Mouse (Mus musculus) adrenal gland, adult 18-20 months (tissue): Measurements from ENCODE around the gene Atg10. TPM values are rescaled to one million over a fixed set of nuclear protein-coding genes. Genes with fewer than 3 reads are reported as not detected.

ENCODE experiments used
- DNase-seq, 2 experiments: peaks; one replicate each; pipeline ENCODE4 v3.0.0; 2021 to 2022; ENCODE audit warnings: low spot score in 2 of 2
- total RNA-seq, 2 experiments: library from RNA; stranded (reverse); gene quantifications; 1 replicate in 1 of 2; 2 replicates in 1 of 2; pipeline ENCODE4 v1.2.3; 2021

Atg10 gene
- total RNA-seq, 2 experiments from 2014 or later = 17.7 to 22.4 TPM

DNA sequence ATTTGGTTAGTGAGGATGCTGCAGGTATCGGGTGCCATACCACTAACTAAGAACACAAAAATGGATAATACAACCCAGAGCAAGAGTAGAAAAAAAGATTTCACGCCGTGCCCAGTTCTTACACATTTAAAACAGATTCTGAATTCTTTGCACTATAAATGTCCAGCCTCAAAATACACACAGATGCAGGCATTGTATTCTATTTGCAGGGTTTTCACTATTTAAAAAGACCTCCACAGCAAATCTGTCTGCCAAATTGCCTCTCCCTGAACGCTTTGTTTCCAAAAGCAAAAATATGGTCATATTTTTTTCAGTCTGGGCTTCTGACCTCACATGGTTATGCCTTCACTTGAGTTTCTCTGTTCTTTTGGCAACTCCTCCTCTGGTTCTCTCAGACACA lies 328.9 kb downstream of the Atg10 start:
- no peak for DNase-seq

DNA sequence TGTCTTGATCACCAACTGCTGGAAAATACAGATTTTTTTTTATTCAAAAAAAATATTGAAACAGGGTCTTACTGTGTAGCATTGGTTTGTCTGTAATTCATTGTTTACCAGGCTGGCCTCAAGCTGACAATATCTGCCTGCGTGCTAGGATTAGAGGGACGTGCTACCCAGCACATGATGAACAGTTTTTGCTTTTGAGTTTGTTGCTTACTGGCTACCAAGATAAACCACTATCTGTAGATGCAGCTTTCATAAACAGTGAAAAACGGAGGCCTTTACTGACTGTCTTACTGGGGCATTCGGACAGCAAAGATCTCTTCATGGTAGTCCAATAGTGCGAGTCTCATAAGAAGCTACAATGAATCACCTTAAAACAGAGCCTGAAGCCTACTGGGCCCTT lies 333.7 kb downstream of the Atg10 start:
- no peak for DNase-seq

DNA sequence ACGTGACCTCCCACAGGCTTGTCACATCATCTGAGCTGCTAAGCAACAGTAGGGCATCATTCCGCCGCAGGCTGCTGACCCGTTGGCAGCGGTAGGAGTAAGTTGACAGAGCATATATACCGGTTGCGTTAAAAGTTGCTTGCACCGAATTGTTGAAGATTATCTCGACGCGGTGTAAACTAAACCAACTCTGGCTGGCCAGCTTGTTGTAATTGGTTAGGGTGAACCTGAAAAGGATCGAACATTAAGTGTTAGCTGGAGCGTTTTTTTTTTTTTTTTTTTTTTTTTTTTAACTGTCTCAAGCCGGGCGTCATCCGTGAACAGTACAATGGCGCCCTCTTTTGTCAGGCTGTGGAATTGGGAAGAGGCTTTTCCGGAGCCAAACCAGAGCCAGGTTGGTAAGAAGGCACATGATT lies 337.2 kb downstream of the Atg10 start:
- DNase-seq = peak; percentile 52 to 63

DNA sequence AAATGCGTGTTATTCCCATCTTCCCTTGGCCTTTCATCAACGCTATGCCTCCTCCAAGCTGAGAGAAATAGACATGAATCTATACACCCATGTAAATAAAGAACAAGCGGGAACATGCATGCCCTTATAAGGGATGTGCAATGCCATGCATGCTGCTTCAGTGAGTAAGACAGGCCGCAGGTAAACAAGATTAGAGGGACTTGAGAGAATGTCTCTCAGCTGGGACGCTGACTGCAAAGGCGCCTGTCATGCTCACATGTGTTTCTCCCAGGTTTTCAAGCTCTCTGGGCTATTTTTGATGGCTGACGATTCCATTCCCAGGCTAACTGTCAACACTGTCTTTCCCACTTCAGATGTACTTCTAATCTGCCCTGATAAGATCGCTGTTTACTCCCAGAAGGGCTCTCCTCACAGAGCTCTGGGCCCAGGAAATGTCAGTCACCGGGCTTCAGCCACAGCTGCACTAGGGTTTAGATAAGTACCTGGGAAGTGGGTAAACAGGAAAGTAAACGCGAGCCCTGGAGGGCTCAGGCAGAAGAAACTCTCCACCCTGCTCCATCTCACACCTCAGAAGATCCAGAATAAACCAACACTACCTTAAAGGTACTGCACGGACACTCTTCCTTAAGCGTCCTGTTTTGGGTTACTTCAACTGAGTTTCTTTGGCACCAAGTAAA lies 337.8 kb downstream of the Atg10 start:
- DNase-seq = no peak

Other genes starting within 250 kb of the Atg10 start
- 10 to 100 TPM; 20.1 to 28.4 TPM for gene Ssbp2, start 236.3 kb upstream of the Atg10 start, total RNA-seq